ENCODE assay signal across 8 mouse cellular contexts in genomic region chr8:13677413-13677883, GRCm38 (mm10). TPM values are rescaled to one million over a fixed set of nuclear protein-coding genes. Genes with fewer than 3 reads are reported as not detected.
DNase-seq lines count a peak whose midpoint lies in the region; ATAC-seq lines count a peak whose summit lies in the region.

Rasa3 (minus strand) TSS chr8:13677603.

- H3K9me3 ChIP-seq in heart, embryonic 14.5 days (ENCODE audit: control insufficient read depth, low read length): no peaks in the 10 kb centered on the region
- H3K9me3 ChIP-seq in liver, embryonic 13.5 days (replicated peaks): no peaks in the 10 kb centered on the region
- H3K9me3 ChIP-seq in stomach, embryonic 16.5 days (replicated peaks; ENCODE audit: control insufficient read depth, low read length): no peaks in the 10 kb centered on the region

- 0% methylated on average over 42 of the region's 42 CpGs for WGBS in heart, embryonic 14.5 days
- WGBS in liver, embryonic 13.5 days (ENCODE audit: insufficient replicate concordance): under 1% methylated on average over 34 of the region's 42 CpGs
- under 1% methylated on average over 42 of the region's 42 CpGs for WGBS in stomach, embryonic 16.5 days

- DNase-seq in CD4-positive, CD25-positive, alpha-beta regulatory T cell, adult 2 months (ENCODE audit: low read depth, low spot score): peak; percentile 96
- DNase-seq in c-Kit-negative CD71-positive TER-119-positive erythroid progenitor cells, embryonic 14.5 days (ENCODE audit: low read depth, low spot score): peak; percentile 85
- peak; percentile 95 for DNase-seq in fibroblast of lung, adult 2 months (ENCODE audit: low read depth)
- DNase-seq in kidney, postnatal 14 days: peak; percentile 97
- peak; percentile 92 for DNase-seq in liver, embryonic 13.5 days
- DNase-seq in neural tube, embryonic 10.5 days (ENCODE audit: extremely low spot score, low spot score): peak; percentile 92

- no peaks in the 10 kb centered on the region for H3K36me3 ChIP-seq in heart, embryonic 14.5 days (ENCODE audit: control insufficient read depth, insufficient read depth, low read length)
- H3K36me3 ChIP-seq in liver, embryonic 13.5 days: no peaks in the 10 kb centered on the region
- no peaks in the 10 kb centered on the region for H3K36me3 ChIP-seq in stomach, embryonic 16.5 days (ENCODE audit: control insufficient read depth, insufficient read depth, low read length)

- ATAC-seq in heart, embryonic 14.5 days (ENCODE audit: insufficient number of reproducible peaks, insufficient read depth, low FRiP score, low read depth): peak; percentile 94
- ATAC-seq in liver, embryonic 13.5 days (ENCODE audit: low read depth): peak; percentile 96
- ATAC-seq in stomach, embryonic 16.5 days (ENCODE audit: insufficient read depth, low FRiP score): peak; percentile 98

- H3K27ac ChIP-seq in heart, embryonic 14.5 days (replicated peaks in 1 of 2; ENCODE audit: control insufficient read depth in 1 of 2, insufficient read depth in 1 of 2, low read depth in 2 of 2, low read length in 2 of 2): peak within 1 kb of the TSS; percentile 84 to 89
- peak within 1 kb of the TSS; percentile 76 for H3K27ac ChIP-seq in liver, embryonic 13.5 days
- H3K27ac ChIP-seq in stomach, embryonic 16.5 days (ENCODE audit: low read length): peak within 1 kb of the TSS; percentile 86

- H3K4me1 ChIP-seq in heart, embryonic 14.5 days (ENCODE audit: control insufficient read depth in 2 of 2, insufficient read depth in 2 of 2, low read length in 2 of 2): peaks cover 27 to 44% of the 10 kb centered on the region in 2 experiments
- H3K4me1 ChIP-seq in liver, embryonic 13.5 days (replicated peaks): peaks cover 58% of the 10 kb centered on the region
- peaks cover 15% of the 10 kb centered on the region; the same call in 1 of the 2 replicates for H3K4me1 ChIP-seq in stomach, embryonic 16.5 days (ENCODE audit: control insufficient read depth, insufficient read depth, low read length)

- peak within 1 kb of the TSS; percentile 85 to 87 for H3K4me3 ChIP-seq in heart, embryonic 14.5 days (ENCODE audit: control insufficient read depth in 1 of 2, insufficient read depth in 1 of 2, low read depth in 1 of 2, low read length in 2 of 2)
- H3K4me3 ChIP-seq in liver, embryonic 13.5 days (replicated peaks): peak within 1 kb of the TSS; percentile 80
- H3K4me3 ChIP-seq in stomach, embryonic 16.5 days (replicated peaks; ENCODE audit: low read length): peak within 1 kb of the TSS; percentile 84

- peak within 1 kb of the TSS; percentile 87 for H3K9ac ChIP-seq in heart, embryonic 14.5 days (ENCODE audit: low read length)
- peak within 1 kb of the TSS; percentile 81 for H3K9ac ChIP-seq in liver, embryonic 13.5 days
- peak within 1 kb of the TSS; percentile 80 for H3K9ac ChIP-seq in stomach, embryonic 16.5 days (ENCODE audit: low read length)

- peak within 1 kb of the TSS; percentile 92 for H3K4me2 ChIP-seq in heart, embryonic 14.5 days (ENCODE audit: low read length)
- peak within 1 kb of the TSS; percentile 99 for H3K4me2 ChIP-seq in liver, embryonic 13.5 days
- peak within 1 kb of the TSS; percentile 85 for H3K4me2 ChIP-seq in stomach, embryonic 16.5 days (ENCODE audit: low read depth, low read length)

- H3K27me3 ChIP-seq in heart, embryonic 14.5 days (ENCODE audit: control insufficient read depth, insufficient read depth, low read length): no peaks in the 10 kb centered on the region
- H3K27me3 ChIP-seq in liver, embryonic 13.5 days: no peaks in the 10 kb centered on the region
- H3K27me3 ChIP-seq in stomach, embryonic 16.5 days (ENCODE audit: control insufficient read depth, insufficient read depth, low read length): no peaks in the 10 kb centered on the region

RNA-seq across cellular contexts. Expression of gene Rasa3, which starts in this region (rescaled TPM):
- polyA plus RNA-seq in heart, embryonic 14.5 days (2014; fragmentation: Nextera tagmentation; extraction: Ambion mirVana): 20.9 and 24.9 TPM in 2 replicates
- polyA plus RNA-seq in liver, embryonic 13.5 days (2015; fragmentation: Nextera tagmentation; extraction: Ambion mirVana): 15.9 and 19.1 TPM in 2 replicates
- 30.9 and 35.5 TPM in 2 replicates for polyA plus RNA-seq in stomach, embryonic 16.5 days (2015; fragmentation: Nextera tagmentation; extraction: Ambion mirVana)

Comparison
In these comparisons a context has a peak if more than half of its experiments do, and no peak if none do; other contexts are left out.
1. Peak in every context shown above with its lines: DNase-seq, ATAC-seq, H3K4me3 ChIP-seq and H3K27ac ChIP-seq.